Mouse (Mus musculus) embryonic facial prominence, embryonic 10.5 days (tissue): ENCODE results near the gene Lrrc4c. TPM values are rescaled to one million over a fixed set of nuclear protein-coding genes. Genes with fewer than 3 reads are reported as not detected.

ENCODE experiments used
- DNase-seq: peaks from one replicate; pipeline ENCODE4 v3.0.0-alpha.2; 2017; ENCODE audit warnings: low spot score
- H3K27ac ChIP-seq: fragments of 300-500 bp; sonication (generic); replicated peaks from 2 replicates; pipeline ENCODE4 v1.5.1; 2016; ENCODE audit warnings: mild to moderate bottlenecking
- H3K27me3 ChIP-seq: fragments of 300-500 bp; sonication (generic); replicated peaks from 2 replicates; pipeline ENCODE4 v1.6.1; 2016; ENCODE audit warnings: low read depth, mild to moderate bottlenecking; ENCODE audit not compliant: poor library complexity, severe bottlenecking
- H3K36me3 ChIP-seq: fragments of 300-500 bp; sonication (generic); replicated peaks from 2 replicates; pipeline ENCODE4 v1.6.1; 2016; ENCODE audit warnings: mild to moderate bottlenecking, moderate library complexity
- H3K4me1 ChIP-seq: fragments of 300-500 bp; sonication (generic); 2 replicates; pipeline ENCODE4 v1.6.1; 2016
- H3K4me3 ChIP-seq: fragments of 300-500 bp; sonication (generic); 2 replicates; pipeline ENCODE4 v1.5.1; 2016; ENCODE audit warnings: mild to moderate bottlenecking, moderate library complexity
- H3K9me3 ChIP-seq: fragments of 300-500 bp; sonication (generic); 2 replicates; pipeline ENCODE4 v1.6.1; 2016; ENCODE audit warnings: mild to moderate bottlenecking
- WGBS: fragments of 180-500 bp; shearing (Covaris S2); methylation state at CpG from one replicate; pipeline ENCODE4 v1.1.7; 2016; 5-methylcytosine and 5-hydroxymethylcytosine counted together
- microRNA-seq: library from miRNA; unstranded; fragments of <30 nt; microRNA quantifications from one replicate; pipeline ENCODE4, GENCODE M21; 2017
- polyA plus RNA-seq: library from polyadenylated mRNA; unstranded; fragments of >200 nt; fragmentation: Nextera tagmentation; extraction: Ambion mirVana; gene quantifications from 2 replicates; pipeline ENCODE4 v1.2.1, GENCODE M21; 2016

Lrrc4c gene
- polyA plus RNA-seq, 1 experiment from 2014 or later: 0.69 TPM

- Histone ChIP-seq H3K4me1 (no peaks in the 10 kb centered on the region), H3K4me3 (no peak overlapping the region), H3K27ac (no peak overlapping the region), H3K27me3 (no peaks in the 10 kb centered on the region), H3K9me3 (peaks cover 1% of the 10 kb centered on the region; the same call in 1 of the 2 replicates), H3K36me3 (no peaks in the 10 kb centered on the region)
- whole genome bisulfite sequencing: 82% methylated on average over 2 of the region's 2 CpGs
- DNase-seq: no peak
These were observed 1296.8 kb downstream of the Lrrc4c start for GRCm38 (mm10) chr2:97614724-97615123.

- no peak for DNase-seq
- Histone ChIP-seq H3K9me3 (peaks cover 6% of the 10 kb centered on the region; the same call in 1 of the 2 replicates), H3K27me3 (no peaks in the 10 kb centered on the region), H3K36me3 (no peaks in the 10 kb centered on the region), H3K27ac (no peak overlapping the region), H3K4me1 (no peaks in the 10 kb centered on the region), H3K4me3 (no peak overlapping the region)
- WGBS: 89% methylated on average over 1 of the region's 1 CpGs
These were observed 1300.6 kb downstream of the Lrrc4c start for GRCm38 (mm10) chr2:97618589-97618988.

GRCm38 (mm10) chr2:97639941-97640340 is 1322.0 kb downstream of the Lrrc4c start:
- WGBS: 88% methylated on average over 2 of the region's 2 CpGs
- no peak for DNase-seq
- no peaks in the 10 kb centered on the region for H3K9me3 ChIP-seq
- H3K4me1 ChIP-seq: no peaks in the 10 kb centered on the region
- H3K4me3 ChIP-seq: no peak overlapping the region
- no peaks in the 10 kb centered on the region for H3K36me3 ChIP-seq
- no peaks in the 10 kb centered on the region for H3K27me3 ChIP-seq
- H3K27ac ChIP-seq: no peak overlapping the region

- no peak for DNase-seq
- no peaks in the 10 kb centered on the region for H3K27me3 ChIP-seq
- no peak overlapping the region for H3K4me3 ChIP-seq
These were observed 1323.7 kb downstream of the Lrrc4c start for GRCm38 (mm10) chr2:97641661-97642060.

GRCm38 (mm10) chr2:97652711-97653110 is 1334.7 kb downstream of the Lrrc4c start:
- H3K27ac ChIP-seq: no peak overlapping the region
- H3K4me3 ChIP-seq: no peak overlapping the region
- H3K9me3 ChIP-seq: no peaks in the 10 kb centered on the region
- no peaks in the 10 kb centered on the region for H3K36me3 ChIP-seq
- no peaks in the 10 kb centered on the region for H3K27me3 ChIP-seq
- no peaks in the 10 kb centered on the region for H3K4me1 ChIP-seq
- 64% methylated on average over 1 of the region's 1 CpGs for WGBS
- DNase-seq: no peak

More at GRCm38 (mm10) chr2:97641661-97642060, 1323.7 kb downstream of the Lrrc4c start:
- no peak overlapping the region for H3K27ac ChIP-seq
- H3K9me3 ChIP-seq: no peaks in the 10 kb centered on the region
- H3K36me3 ChIP-seq: no peaks in the 10 kb centered on the region
- H3K4me1 ChIP-seq: no peaks in the 10 kb centered on the region

Small RNAs within 50 kb of the gene (microRNA-seq; reads per million reads assigned to microRNA genes)
- gene Gm44320: not detected
